Mouse (Mus musculus) kidney, postnatal 0 days (tissue): ENCODE data around the gene Slc9a9. TPM values are rescaled to one million over a fixed set of nuclear protein-coding genes. Genes with fewer than 3 reads are reported as not detected.

Source experiments
- ATAC-seq: fragments of 200-750 bp; cut with Nextera tagmentation; replicated peaks from 2 replicates; pipeline ENCODE4 v1.8.0; 2017; ENCODE audit warnings: low read depth, moderate number of reproducible peaks, moderate TSS enrichment, moderate library complexity; ENCODE audit not compliant: low FRiP score
- DNase-seq: peaks from one replicate; pipeline ENCODE4 v3.0.0-alpha.2; 2016; ENCODE audit warnings: low spot score
- H3K27ac ChIP-seq: fragments of 300-500 bp; sonication (generic); 2 replicates; pipeline ENCODE4 v1.5.1; 2014; ENCODE audit warnings: mild to moderate bottlenecking
- H3K27me3 ChIP-seq: fragments of 300-500 bp; sonication (generic); 2 replicates; pipeline ENCODE4 v1.6.1; 2014; ENCODE audit warnings: low read length, mixed read lengths; ENCODE audit not compliant: insufficient read depth
- H3K36me3 ChIP-seq: fragments of 300-500 bp; sonication (generic); 2 replicates; pipeline ENCODE4 v1.6.1; 2014; ENCODE audit warnings: low read length, mixed read lengths; ENCODE audit not compliant: insufficient read depth
- H3K4me1 ChIP-seq: fragments of 300-500 bp; sonication (generic); replicated peaks from 2 replicates; pipeline ENCODE4 v1.6.1; 2014; ENCODE audit warnings: antibody characterized with exemption, low read length, mixed read lengths; ENCODE audit not compliant: insufficient read depth
- H3K4me2 ChIP-seq: fragments of 300-500 bp; sonication (generic); 2 replicates; pipeline ENCODE4 v1.6.1; 2014; ENCODE audit warnings: mild to moderate bottlenecking, low read length, moderate library complexity, mixed read lengths
- H3K4me3 ChIP-seq: fragments of 300-500 bp; sonication (generic); replicated peaks from 2 replicates; pipeline ENCODE4 v1.5.1; 2014; ENCODE audit warnings: low read depth, low read length
- H3K9ac ChIP-seq: fragments of 300-500 bp; sonication (generic); 2 replicates; pipeline ENCODE4 v1.6.1; 2014; ENCODE audit warnings: low read depth, low read length
- H3K9me3 ChIP-seq: fragments of 300-500 bp; sonication (generic); replicated peaks from 2 replicates; pipeline ENCODE4 v1.6.1; 2016; ENCODE audit warnings: low read length, inconsistent platforms, mixed read lengths
- CTCF ChIP-seq: IDR thresholded peaks from 2 replicates; pipeline ENCODE4 v1.5.1; 2016; ENCODE audit warnings: antibody characterized with exemption, low read depth, mild to moderate bottlenecking, moderate library complexity
- WGBS: fragments of 180-500 bp; shearing (Covaris S2); extraction: QIAGEN DNeasy Blood & Tissue Kit; methylation state at CpG from one replicate; pipeline ENCODE4 v1.1.7; 2014; 5-methylcytosine and 5-hydroxymethylcytosine counted together
- polyA plus RNA-seq: library from polyadenylated mRNA; unstranded; fragments of >200 nt; fragmentation: Nextera tagmentation; extraction: Ambion mirVana; gene quantifications from 2 replicates; pipeline ENCODE4 v1.2.1, GENCODE M21; 2015

Slc9a9 gene
- polyA plus RNA-seq, 1 experiment from 2014 or later, result 2.6 TPM

GRCm38 (mm10) chr9:94768524-94768923 lies 98.8 kb downstream of the Slc9a9 start:
- no peaks in the 10 kb centered on the region for H3K9me3 ChIP-seq
- ATAC-seq (no peak), DNase-seq (no peak)
- no peak for TF ChIP-seq CTCF
- H3K4me3 ChIP-seq, result no peak overlapping the region
- H3K4me2 ChIP-seq, result no peak overlapping the region
- no peaks in the 10 kb centered on the region for H3K27me3 ChIP-seq
- H3K36me3 ChIP-seq, result no peaks in the 10 kb centered on the region
- 69% methylated on average over 4 of the region's 4 CpGs for WGBS
- no peak overlapping the region for H3K27ac ChIP-seq
- H3K9ac ChIP-seq, result no peak overlapping the region
- no peaks in the 10 kb centered on the region for H3K4me1 ChIP-seq

- no peak for DNase-seq
- H3K4me2 ChIP-seq, result no peak overlapping the region
Observed at GRCm38 (mm10) chr9:94773357-94773756, 103.6 kb downstream of the Slc9a9 start.

GRCm38 (mm10) chr9:94788261-94788660 lies 118.6 kb downstream of the Slc9a9 start:
- Histone ChIP-seq H3K4me1 (no peaks in the 10 kb centered on the region), H3K27me3 (no peaks in the 10 kb centered on the region), H3K4me2 (no peak overlapping the region), H3K4me3 (no peak overlapping the region), H3K9ac (no peak overlapping the region), H3K36me3 (no peaks in the 10 kb centered on the region), H3K27ac (no peak overlapping the region), H3K9me3 (no peaks in the 10 kb centered on the region)
- DNase-seq, result peak; percentile 7
- 64% methylated on average over 3 of the region's 3 CpGs for WGBS
- ATAC-seq, result no peak
- no peak for TF ChIP-seq CTCF

More at GRCm38 (mm10) chr9:94773357-94773756, 103.6 kb downstream of the Slc9a9 start:
- Histone ChIP-seq H3K4me3 (no peak overlapping the region), H3K9ac (no peak overlapping the region), H3K36me3 (no peaks in the 10 kb centered on the region), H3K9me3 (no peaks in the 10 kb centered on the region), H3K27me3 (no peaks in the 10 kb centered on the region), H3K27ac (no peak overlapping the region), H3K4me1 (no peaks in the 10 kb centered on the region)
- TF ChIP-seq CTCF, result no peak
- 59% methylated on average over 4 of the region's 4 CpGs for WGBS
- no peak for ATAC-seq

DNA sequence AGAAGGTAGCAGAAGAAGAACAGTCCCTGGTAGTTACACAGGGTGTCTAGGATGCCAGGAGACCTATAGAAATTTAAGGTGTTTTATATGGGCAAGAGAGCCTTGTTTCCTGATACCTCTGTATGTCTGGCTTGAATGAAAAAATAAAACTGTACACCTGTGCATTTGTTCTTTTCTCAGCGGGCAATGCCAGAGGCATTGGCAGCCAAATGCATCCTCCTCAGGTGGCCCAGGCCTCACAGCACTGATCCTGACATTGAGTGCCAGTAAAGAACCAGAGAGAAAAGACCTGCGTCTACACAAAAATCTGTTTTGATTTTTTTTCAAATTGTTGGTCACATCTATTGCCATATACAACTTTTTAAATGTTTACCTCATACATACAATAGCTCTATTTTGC lies 121.3 kb downstream of the Slc9a9 start:
- H3K27me3 ChIP-seq, result no peaks in the 10 kb centered on the region
- ATAC-seq, result no peak
- 93% methylated on average over 2 of the region's 2 CpGs for WGBS

GRCm38 (mm10) chr9:94803073-94803472 lies 133.4 kb downstream of the Slc9a9 start:
- H3K27ac ChIP-seq, result no peak overlapping the region
- ATAC-seq (no peak), DNase-seq (no peak)
- H3K4me3 ChIP-seq, result no peak overlapping the region
- no peaks in the 10 kb centered on the region for H3K36me3 ChIP-seq
- no peaks in the 10 kb centered on the region for H3K27me3 ChIP-seq
- TF ChIP-seq CTCF, result no peak
- H3K9ac ChIP-seq, result no peak overlapping the region
- no peak overlapping the region for H3K4me2 ChIP-seq
- H3K9me3 ChIP-seq, result no peaks in the 10 kb centered on the region
- no peaks in the 10 kb centered on the region for H3K4me1 ChIP-seq

More for the DNA sequence above, 121.3 kb downstream of the Slc9a9 start:
- Histone ChIP-seq H3K27ac (no peak overlapping the region), H3K36me3 (no peaks in the 10 kb centered on the region), H3K9me3 (no peaks in the 10 kb centered on the region), H3K4me1 (no peaks in the 10 kb centered on the region), H3K4me3 (no peak overlapping the region), H3K4me2 (no peak overlapping the region), H3K9ac (no peak overlapping the region)
- DNase-seq, result no peak
- TF ChIP-seq CTCF, result no peak

- no peak overlapping the region for H3K27ac ChIP-seq
- ATAC-seq, result no peak
Observed at GRCm38 (mm10) chr9:94805506-94805905, 135.8 kb downstream of the Slc9a9 start.

DNA sequence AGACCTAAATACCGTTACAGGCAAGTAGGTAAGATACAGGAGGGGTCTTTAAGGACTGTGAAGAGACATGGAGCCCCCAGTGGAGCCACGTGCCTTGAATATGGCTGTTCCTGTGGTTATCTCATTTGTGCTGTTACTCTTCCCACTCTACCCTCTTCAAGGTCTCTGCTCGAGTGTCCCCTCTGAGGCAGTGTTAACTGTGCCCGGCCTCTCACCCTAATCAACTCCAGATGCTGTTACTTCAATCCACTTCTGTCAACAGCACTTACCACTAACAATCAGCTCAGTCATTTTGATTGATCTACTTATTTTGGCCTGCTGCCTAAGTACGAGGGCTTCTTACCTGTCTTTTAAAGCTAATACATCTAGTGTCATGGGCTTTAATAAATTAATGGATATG lies 145.8 kb downstream of the Slc9a9 start:
- WGBS, result 63% methylated on average over 5 of the region's 5 CpGs
- DNase-seq, result no peak
- H3K27me3 ChIP-seq, result no peaks in the 10 kb centered on the region
- TF ChIP-seq CTCF, result no peak
- no peak overlapping the region for H3K9ac ChIP-seq
- no peaks in the 10 kb centered on the region for H3K4me1 ChIP-seq
- no peaks in the 10 kb centered on the region for H3K9me3 ChIP-seq
- no peak overlapping the region for H3K4me3 ChIP-seq
- no peaks in the 10 kb centered on the region for H3K36me3 ChIP-seq
- no peak for ATAC-seq
- H3K27ac ChIP-seq, result no peak overlapping the region
- no peak overlapping the region for H3K4me2 ChIP-seq

More at GRCm38 (mm10) chr9:94805506-94805905, 135.8 kb downstream of the Slc9a9 start:
- H3K9me3 ChIP-seq, result no peaks in the 10 kb centered on the region
- H3K27me3 ChIP-seq, result no peaks in the 10 kb centered on the region
- DNase-seq, result no peak
- no peak overlapping the region for H3K4me2 ChIP-seq
- TF ChIP-seq CTCF, result no peak
- no peak overlapping the region for H3K9ac ChIP-seq
- 56% methylated on average over 8 of the region's 8 CpGs for WGBS
- H3K36me3 ChIP-seq, result no peaks in the 10 kb centered on the region
- no peak overlapping the region for H3K4me3 ChIP-seq
- H3K4me1 ChIP-seq, result no peaks in the 10 kb centered on the region
